Mouse (Mus musculus) heart, embryonic 15.5 days (tissue): ENCODE measurements around the gene Scyl1. TPM values are rescaled to one million over a fixed set of nuclear protein-coding genes. Genes with fewer than 3 reads are reported as not detected.
"Not testable (repeated sequence)": the region's sequence is repeated elsewhere in the genome, so short reads cannot be mapped to it uniquely, and the experiment has no call there.

Experiments used
- ATAC-seq: fragments of 200-750 bp; cut with Nextera tagmentation; replicated peaks from 2 replicates; pipeline ENCODE4 v1.8.0; 2017; ENCODE audit warnings: low read depth, moderate TSS enrichment; ENCODE audit not compliant: insufficient number of reproducible peaks, insufficient read depth, low FRiP score
- H3K27ac ChIP-seq: fragments of 300-500 bp; sonication (generic); 2 replicates; pipeline ENCODE4 v1.5.1; 2015; ENCODE audit warnings: mild to moderate bottlenecking, inconsistent platforms
- H3K27me3 ChIP-seq: fragments of 300-500 bp; sonication (generic); 2 replicates; pipeline ENCODE4 v1.6.1; 2015; ENCODE audit warnings: inconsistent platforms
- H3K36me3 ChIP-seq: fragments of 300-500 bp; sonication (generic); 2 replicates; pipeline ENCODE4 v1.6.1; 2015; ENCODE audit warnings: mild to moderate bottlenecking, inconsistent platforms
- H3K4me1 ChIP-seq: fragments of 300-500 bp; sonication (generic); replicated peaks from 2 replicates; pipeline ENCODE4 v1.6.1; 2015; ENCODE audit warnings: inconsistent platforms
- H3K4me2 ChIP-seq: fragments of 300-500 bp; sonication (generic); 2 replicates; pipeline ENCODE4 v1.6.1; 2015; ENCODE audit warnings: inconsistent platforms, mild to moderate bottlenecking, moderate library complexity
- H3K4me3 ChIP-seq: fragments of 300-500 bp; sonication (generic); 2 replicates; pipeline ENCODE4 v1.5.1; 2015; ENCODE audit warnings: mild to moderate bottlenecking, inconsistent platforms
- H3K9ac ChIP-seq: fragments of 300-500 bp; sonication (generic); 2 replicates; pipeline ENCODE4 v1.6.1; 2015; ENCODE audit warnings: mild to moderate bottlenecking, inconsistent platforms
- H3K9me3 ChIP-seq: fragments of 300-500 bp; sonication (generic); replicated peaks from 2 replicates; pipeline ENCODE4 v1.6.1; 2016; ENCODE audit warnings: inconsistent platforms
- WGBS: fragments of 180-500 bp; shearing (Covaris S2); methylation state at CpG from one replicate; pipeline ENCODE4 v1.1.7; 2015; ENCODE audit warnings: mixed read lengths; 5-methylcytosine and 5-hydroxymethylcytosine counted together
- polyA plus RNA-seq: library from polyadenylated mRNA; unstranded; fragments of >200 nt; fragmentation: Nextera tagmentation; extraction: Ambion mirVana; gene quantifications from 2 replicates; pipeline ENCODE4 v1.2.1, GENCODE M21; 2015

Gene Scyl1
- 53.5 and 65.9 TPM in 2 replicates for polyA plus RNA-seq

- no peaks in the 10 kb centered on the region for H3K9me3 ChIP-seq
- H3K4me3 ChIP-seq = peak within 1 kb of the TSS; percentile 92
- H3K4me1 ChIP-seq = peaks cover 12% of the 10 kb centered on the region
- H3K36me3 ChIP-seq = peaks cover 32% of the 10 kb centered on the region
- no peaks in the 10 kb centered on the region for H3K27me3 ChIP-seq
- peak within 1 kb of the TSS; percentile 91 for H3K27ac ChIP-seq
- peak within 1 kb of the TSS; percentile 96 for H3K9ac ChIP-seq
- ATAC-seq = peak; percentile 96
- peak within 1 kb of the TSS; percentile 93 for H3K4me2 ChIP-seq
- WGBS = 1% methylated on average over 64 of the region's 64 CpGs
Measured at GRCm38 (mm10) chr19:5770925-5771860, at the start of gene Scyl1. Gene Scyl1 (minus strand): TSS chr19:5771419.

GRCm38 (mm10) chr19:5819549-5819948 lies 48.3 kb upstream of the Scyl1 start:
- 0 out of 2 replicates have a peak, but pooled peaks have one; percentile 23 for ATAC-seq
- H3K4me3 ChIP-seq = no peak overlapping the region
- no peaks in the 10 kb centered on the region for H3K36me3 ChIP-seq
- H3K4me1 ChIP-seq = peaks cover 56% of the 10 kb centered on the region
- 38% methylated on average over 12 of the region's 12 CpGs for WGBS
- H3K9ac ChIP-seq = peak overlapping the region; percentile 30; the same call in 1 of the 2 replicates
- H3K9me3 ChIP-seq = no peaks in the 10 kb centered on the region
- H3K4me2 ChIP-seq = 0 out of 2 replicates have a peak overlapping the region, but pooled peaks have one; percentile 13
- no peaks in the 10 kb centered on the region for H3K27me3 ChIP-seq
- H3K27ac ChIP-seq = peak overlapping the region; percentile 62

- H3K9ac ChIP-seq = 0 out of 2 replicates have a peak overlapping the region, but pooled peaks have one; percentile 16
- WGBS = 70% methylated on average over 6 of the region's 6 CpGs
- H3K4me1 ChIP-seq = peaks cover 51% of the 10 kb centered on the region
- no peak overlapping the region for H3K4me3 ChIP-seq
- H3K27me3 ChIP-seq = no peaks in the 10 kb centered on the region
- no peak for ATAC-seq
- peak overlapping the region; percentile 84 for H3K27ac ChIP-seq
- H3K9me3 ChIP-seq = no peaks in the 10 kb centered on the region
- H3K36me3 ChIP-seq = no peaks in the 10 kb centered on the region
- H3K4me2 ChIP-seq = no peak overlapping the region
Measured at GRCm38 (mm10) chr19:5818590-5818977, 47.4 kb upstream of the Scyl1 start.

GRCm38 (mm10) chr19:5817703-5818589 lies 46.7 kb upstream of the Scyl1 start:
- Histone ChIP-seq H3K4me1 (peaks cover 46% of the 10 kb centered on the region), H3K4me2 (peak overlapping the region; percentile 58), H3K36me3 (no peaks in the 10 kb centered on the region), H3K9ac (peak overlapping the region; percentile 52), H3K4me3 (peak overlapping the region; percentile 28), H3K27me3 (no peaks in the 10 kb centered on the region), H3K27ac (peak overlapping the region; percentile 84), H3K9me3 (no peaks in the 10 kb centered on the region)
- peak; percentile 41 for ATAC-seq
- 18% methylated on average over 21 of the region's 21 CpGs for WGBS

- no peaks in the 10 kb centered on the region for H3K9me3 ChIP-seq
- H3K4me1 ChIP-seq = peaks cover 51% of the 10 kb centered on the region
- no peak overlapping the region for H3K4me3 ChIP-seq
- no peak overlapping the region for H3K4me2 ChIP-seq
- no peaks in the 10 kb centered on the region for H3K27me3 ChIP-seq
- H3K27ac ChIP-seq = no peak overlapping the region
- no peak overlapping the region for H3K9ac ChIP-seq
- H3K36me3 ChIP-seq = no peaks in the 10 kb centered on the region
- no peak for ATAC-seq
- WGBS = 77% methylated on average over 4 of the region's 4 CpGs
Measured at GRCm38 (mm10) chr19:5815928-5816327, 44.7 kb upstream of the Scyl1 start.

GRCm38 (mm10) chr19:5815010-5815409 lies 43.8 kb upstream of the Scyl1 start:
- Histone ChIP-seq H3K4me2 (no peak overlapping the region), H3K9ac (no peak overlapping the region), H3K4me3 (no peak overlapping the region), H3K27me3 (no peaks in the 10 kb centered on the region), H3K9me3 (no peaks in the 10 kb centered on the region), H3K36me3 (no peaks in the 10 kb centered on the region), H3K4me1 (peaks cover 58% of the 10 kb centered on the region), H3K27ac (no peak overlapping the region)
- ATAC-seq = no peak
- WGBS = 78% methylated on average over 7 of the region's 7 CpGs

- WGBS = 27% methylated on average over 1 of the region's 1 CpGs
Measured at GRCm38 (mm10) chr19:5814048-5814447, 42.8 kb upstream of the Scyl1 start.

GRCm38 (mm10) chr19:5813567-5813966 lies 42.3 kb upstream of the Scyl1 start:
- no peak for ATAC-seq
- no peaks in the 10 kb centered on the region for H3K9me3 ChIP-seq
- H3K27ac ChIP-seq = peak overlapping the region; percentile 96
- no peaks in the 10 kb centered on the region for H3K36me3 ChIP-seq
- H3K9ac ChIP-seq = no peak overlapping the region
- no peak overlapping the region for H3K4me2 ChIP-seq
- H3K4me3 ChIP-seq = no peak overlapping the region
- peaks cover 60% of the 10 kb centered on the region for H3K4me1 ChIP-seq
- WGBS = 83% methylated on average over 3 of the region's 3 CpGs
- no peaks in the 10 kb centered on the region for H3K27me3 ChIP-seq

More at GRCm38 (mm10) chr19:5814048-5814447, 42.8 kb upstream of the Scyl1 start:
- H3K27me3 ChIP-seq, ATAC-seq, H3K4me2 ChIP-seq, H3K36me3 ChIP-seq, H3K4me3 ChIP-seq, H3K9me3 ChIP-seq, H3K9ac ChIP-seq: not testable (repeated sequence)
- H3K4me1 ChIP-seq = peaks cover 60% of the 10 kb centered on the region
- H3K27ac ChIP-seq = 0 out of 2 replicates have a peak overlapping the region, but pooled peaks have one; percentile 28

GRCm38 (mm10) chr19:5811771-5812504 lies 40.7 kb upstream of the Scyl1 start:
- H3K4me1 ChIP-seq = peaks cover 61% of the 10 kb centered on the region
- H3K4me2 ChIP-seq = peak overlapping the region; percentile 40
- no peaks in the 10 kb centered on the region for H3K27me3 ChIP-seq
- H3K36me3 ChIP-seq = no peaks in the 10 kb centered on the region
- no peak overlapping the region for H3K4me3 ChIP-seq
- H3K9ac ChIP-seq = peak overlapping the region; percentile 38
- 27% methylated on average over 7 of the region's 7 CpGs for WGBS
- ATAC-seq = peak; percentile 84
- peak overlapping the region; percentile 96 for H3K27ac ChIP-seq
- H3K9me3 ChIP-seq = no peaks in the 10 kb centered on the region

- H3K4me2 ChIP-seq = peak overlapping the region; percentile 53
- no peaks in the 10 kb centered on the region for H3K9me3 ChIP-seq
- peaks cover 71% of the 10 kb centered on the region for H3K4me1 ChIP-seq
- H3K9ac ChIP-seq = peak overlapping the region; percentile 7
- 45% methylated on average over 9 of the region's 9 CpGs for WGBS
- peak overlapping the region; percentile 96 for H3K27ac ChIP-seq
- 0 out of 2 replicates have a peak, but pooled peaks have one; percentile 12 for ATAC-seq
- no peaks in the 10 kb centered on the region for H3K36me3 ChIP-seq
- H3K4me3 ChIP-seq = no peak overlapping the region
- no peaks in the 10 kb centered on the region for H3K27me3 ChIP-seq
Measured at GRCm38 (mm10) chr19:5810840-5811563, 39.8 kb upstream of the Scyl1 start.
